16 mouse cellular contexts compared by ENCODE assay signal in the genomic region with DNA sequence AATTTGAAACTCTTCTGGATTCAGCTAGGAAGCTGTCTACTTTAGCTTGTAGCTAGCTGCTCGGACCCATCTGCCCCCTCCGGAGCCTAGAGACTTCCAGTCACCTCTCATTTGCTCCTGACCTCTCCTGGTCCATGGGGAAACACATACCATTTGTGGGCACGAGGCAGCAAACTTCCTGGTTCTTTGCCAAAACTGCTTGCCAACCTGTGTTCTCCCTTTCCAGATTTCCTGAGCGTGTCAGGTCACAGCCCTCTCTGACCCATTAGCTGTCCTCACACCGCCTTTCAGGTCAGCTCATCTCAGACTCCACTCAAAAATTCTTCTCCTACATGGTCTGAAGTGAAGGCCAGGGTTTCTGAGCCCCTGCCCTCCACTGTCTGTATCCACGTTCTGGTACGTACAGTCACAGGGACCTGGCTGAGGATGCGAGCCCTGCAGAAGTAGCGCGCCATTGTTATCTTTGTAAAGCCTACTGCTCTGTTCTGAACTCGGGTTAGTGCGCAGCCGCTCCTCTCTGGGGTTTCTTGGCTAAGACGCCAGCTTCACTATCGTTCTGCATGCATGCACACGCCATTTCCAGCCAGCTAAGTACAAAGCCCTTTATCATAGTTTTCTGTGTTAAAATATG. TPM values are rescaled to one million over a fixed set of nuclear protein-coding genes. Genes with fewer than 3 reads are reported as not detected.
DNase-seq lines count a peak whose midpoint lies in the region; ATAC-seq lines count a peak whose summit lies in the region.
"Had no signal": no experiment of that assay in that cellular context is flagged by ENCODE, and none has a peak within 500 bp of the region (broad histone marks: within the 10 kb centered on the region; RNA-seq: fewer than 3 reads in every experiment).

No protein-coding gene starts in this region.

- no peak overlapping the region for H3K9ac ChIP-seq in heart, embryonic 12.5 days
- H3K9ac ChIP-seq in kidney, embryonic 14.5 days (ENCODE audit: low read depth, low read length), result no peak overlapping the region
- H3K9ac ChIP-seq in forebrain, embryonic 14.5 days (ENCODE audit: low read length), result no peak overlapping the region
- no peak overlapping the region for H3K9ac ChIP-seq in hindbrain, embryonic 11.5 days (ENCODE audit: low read depth, low read length)
- H3K9ac ChIP-seq: hindbrain, embryonic 15.5 days; neural tube, embryonic 12.5 days had no signal

- WGBS in heart, embryonic 12.5 days, result 86% methylated on average over 16 of the region's 16 CpGs
- WGBS in kidney, embryonic 14.5 days, result 79% methylated on average over 16 of the region's 16 CpGs
- WGBS in forebrain, embryonic 14.5 days, result 82% methylated on average over 16 of the region's 16 CpGs
- 81% methylated on average over 16 of the region's 16 CpGs for WGBS in hindbrain, embryonic 11.5 days

- no peaks in the 10 kb centered on the region for H3K27me3 ChIP-seq in heart, embryonic 12.5 days (replicated peaks)
- no peaks in the 10 kb centered on the region for H3K27me3 ChIP-seq in kidney, embryonic 14.5 days (ENCODE audit: control insufficient read depth, insufficient read depth, low read length)
- H3K27me3 ChIP-seq in forebrain, embryonic 14.5 days (replicated peaks; ENCODE audit: control insufficient read depth, insufficient read depth, low read length), result no peaks in the 10 kb centered on the region
- H3K27me3 ChIP-seq in hindbrain, embryonic 11.5 days (ENCODE audit: control insufficient read depth, insufficient read depth, low read length), result no peaks in the 10 kb centered on the region
- H3K27me3 ChIP-seq: hindbrain, embryonic 15.5 days; neural tube, embryonic 12.5 days; Patski had no signal

- peak; percentile 82 for DNase-seq in heart, adult 18-20 months
- DNase-seq in adipocyte (ENCODE audit: low spot score), result peak; percentile 36
- peak; percentile 67 for DNase-seq in heart, adult 8-10 months (ENCODE audit: low spot score)
- DNase-seq in forebrain, embryonic 14.5 days (ENCODE audit: low spot score), result no peak
- DNase-seq in hindbrain, embryonic 11.5 days (ENCODE audit: low spot score), result no peak
- DNase-seq: cerebellum, adult 18-20 months; layer of hippocampus, adult 9-11 months; lung, postnatal 10 days; midbrain, embryonic 14.5 days; thymus, postnatal 36 days had no signal

- no peak overlapping the region for H3K4me2 ChIP-seq in heart, embryonic 12.5 days
- H3K4me2 ChIP-seq in kidney, embryonic 14.5 days (replicated peaks; ENCODE audit: low read depth, low read length), result no peak overlapping the region
- H3K4me2 ChIP-seq in forebrain, embryonic 14.5 days (ENCODE audit: low read length), result no peak overlapping the region
- no peak overlapping the region for H3K4me2 ChIP-seq in hindbrain, embryonic 11.5 days (replicated peaks; ENCODE audit: low read depth, low read length)
- H3K4me2 ChIP-seq: hindbrain, embryonic 15.5 days; neural tube, embryonic 12.5 days had no signal

- no peaks in the 10 kb centered on the region for H3K36me3 ChIP-seq in heart, embryonic 12.5 days
- no peaks in the 10 kb centered on the region for H3K36me3 ChIP-seq in kidney, embryonic 14.5 days (ENCODE audit: control insufficient read depth, insufficient read depth, low read length)
- H3K36me3 ChIP-seq in forebrain, embryonic 14.5 days (ENCODE audit: control insufficient read depth, insufficient read depth, low read length), result no peaks in the 10 kb centered on the region
- H3K36me3 ChIP-seq in hindbrain, embryonic 11.5 days (ENCODE audit: control insufficient read depth, insufficient read depth, low read length), result no peaks in the 10 kb centered on the region
- H3K36me3 ChIP-seq: hindbrain, embryonic 15.5 days; neural tube, embryonic 12.5 days had no signal

- no peaks in the 10 kb centered on the region for H3K9me3 ChIP-seq in heart, embryonic 12.5 days (replicated peaks)
- H3K9me3 ChIP-seq in kidney, embryonic 14.5 days (ENCODE audit: control insufficient read depth, low read length), result no peaks in the 10 kb centered on the region
- no peaks in the 10 kb centered on the region for H3K9me3 ChIP-seq in forebrain, embryonic 14.5 days (replicated peaks; ENCODE audit: control insufficient read depth, low read length)
- H3K9me3 ChIP-seq in hindbrain, embryonic 11.5 days (ENCODE audit: control insufficient read depth, low read length), result no peaks in the 10 kb centered on the region
- H3K9me3 ChIP-seq: hindbrain, embryonic 15.5 days; neural tube, embryonic 12.5 days had no signal

- H3K4me1 ChIP-seq in heart, embryonic 12.5 days (replicated peaks), result peaks cover 5% of the 10 kb centered on the region; the same call in 1 of the 2 replicates
- 0 out of 2 replicates have a peak, but pooled peaks cover 5% of the 10 kb centered on the region for H3K4me1 ChIP-seq in kidney, embryonic 14.5 days (ENCODE audit: control insufficient read depth, insufficient read depth, low read length)
- no peaks in the 10 kb centered on the region for H3K4me1 ChIP-seq in forebrain, embryonic 14.5 days (ENCODE audit: control insufficient read depth, insufficient read depth, low read length)
- no peaks in the 10 kb centered on the region for H3K4me1 ChIP-seq in hindbrain, embryonic 11.5 days (replicated peaks; ENCODE audit: control insufficient read depth, insufficient read depth, low read length)
- H3K4me1 ChIP-seq: hindbrain, embryonic 15.5 days; neural tube, embryonic 12.5 days had no signal

- ATAC-seq in heart, embryonic 12.5 days (ENCODE audit: insufficient number of reproducible peaks, low FRiP score), result no peak
- ATAC-seq in kidney, embryonic 14.5 days (ENCODE audit: low FRiP score, low TSS enrichment), result peak; percentile 20; the same call in 1 of the 2 replicates
- no peak for ATAC-seq in forebrain, embryonic 14.5 days
- no peak for ATAC-seq in hindbrain, embryonic 11.5 days (ENCODE audit: low FRiP score)
- ATAC-seq: CD4-positive, CD25-positive, alpha-beta regulatory T cell, adult 4 months; Patski had no signal

- no peak overlapping the region for H3K4me3 ChIP-seq in heart, embryonic 12.5 days
- H3K4me3 ChIP-seq in kidney, embryonic 14.5 days (ENCODE audit: low read length), result no peak overlapping the region
- H3K4me3 ChIP-seq in forebrain, embryonic 14.5 days (ENCODE audit: low read depth, low read length), result no peak overlapping the region
- no peak overlapping the region for H3K4me3 ChIP-seq in hindbrain, embryonic 11.5 days (ENCODE audit: low read depth, low read length)
- H3K4me3 ChIP-seq: hindbrain, embryonic 15.5 days; neural tube, embryonic 12.5 days had no signal

- no peak overlapping the region for H3K27ac ChIP-seq in heart, embryonic 12.5 days (ENCODE audit: poor library complexity, severe bottlenecking)
- no peak overlapping the region for H3K27ac ChIP-seq in kidney, embryonic 14.5 days (ENCODE audit: low read depth, low read length)
- no peak overlapping the region for H3K27ac ChIP-seq in forebrain, embryonic 14.5 days (ENCODE audit: low read depth, low read length)
- H3K27ac ChIP-seq in hindbrain, embryonic 11.5 days (ENCODE audit: low read depth, low read length), result no peak overlapping the region
- H3K27ac ChIP-seq: hindbrain, embryonic 15.5 days; neural tube, embryonic 12.5 days had no signal

RNA-seq across cellular contexts. Expression of a gene that starts 51.2 kb away (rescaled TPM):
- total RNA-seq in heart, adult 18-20 months (2021), result 1,000 to 10,000 TPM; 1,411 to 1,554 TPM
- 154 and 163 TPM in 2 replicates for polyA plus RNA-seq in heart, embryonic 12.5 days (2016; fragmentation: Nextera tagmentation; extraction: Ambion mirVana)
- 1,000 to 10,000 TPM; 1,494 to 1,679 (median 1,556) TPM for total RNA-seq in heart, adult 8-10 months (2022)
- 0.14 TPM in 1 of 2 replicates, not detected in the other for polyA plus RNA-seq in kidney, embryonic 14.5 days (2014; fragmentation: Nextera tagmentation; extraction: Ambion mirVana)
- not detected in 2 replicates for polyA plus RNA-seq in forebrain, embryonic 14.5 days (2014; fragmentation: Nextera tagmentation; extraction: Ambion mirVana)
- 0.62 and 0.95 TPM in 2 replicates for polyA plus RNA-seq in hindbrain, embryonic 11.5 days (2014; fragmentation: Nextera tagmentation; extraction: Ambion mirVana)
- polyA plus RNA-seq: midbrain, embryonic 14.5 days had no signal

Comparison
In these comparisons a context has a peak if more than half of its experiments do, and no peak if none do; other contexts are left out.
1. DNase-seq: peak in heart, adult 18-20 months (2 of 2), adipocyte (single experiment) and heart, adult 8-10 months (single experiment); none in forebrain, embryonic 14.5 days (single experiment) and hindbrain, embryonic 11.5 days (single experiment).
2. RNA of a gene that starts 51.2 kb away (polyA plus RNA-seq): 154 to 163 TPM in heart, embryonic 12.5 days; 0.62 to 0.95 TPM in hindbrain, embryonic 11.5 days, 0.14 TPM in kidney, embryonic 14.5 days and not detected in forebrain, embryonic 14.5 days; every median in the first group is over 10 times any median in the second.